Mouse (Mus musculus) kidney, embryonic 15.5 days (tissue): ENCODE data around the gene Polr3b. TPM values are rescaled to one million over a fixed set of nuclear protein-coding genes. Genes with fewer than 3 reads are reported as not detected.

Experiments used
- ATAC-seq: fragments of 200-750 bp; cut with Nextera tagmentation; replicated peaks from 2 replicates; pipeline ENCODE4 v1.8.0; 2017; ENCODE audit warnings: moderate TSS enrichment; ENCODE audit not compliant: low FRiP score
- H3K27ac ChIP-seq: fragments of 300-500 bp; sonication (generic); 2 replicates; pipeline ENCODE4 v1.5.1; 2015; ENCODE audit warnings: mild to moderate bottlenecking, inconsistent platforms
- H3K27me3 ChIP-seq: fragments of 300-500 bp; sonication (generic); 2 replicates; pipeline ENCODE4 v1.6.1; 2015; ENCODE audit warnings: inconsistent platforms
- H3K36me3 ChIP-seq: fragments of 300-500 bp; sonication (generic); 2 replicates; pipeline ENCODE4 v1.6.1; 2015; ENCODE audit warnings: inconsistent platforms
- H3K4me1 ChIP-seq: fragments of 300-500 bp; sonication (generic); 2 replicates; pipeline ENCODE4 v1.6.1; 2015; ENCODE audit warnings: inconsistent platforms
- H3K4me2 ChIP-seq: fragments of 300-500 bp; sonication (generic); 2 replicates; pipeline ENCODE4 v1.6.1; 2015; ENCODE audit warnings: moderate library complexity, mild to moderate bottlenecking, inconsistent platforms
- H3K4me3 ChIP-seq: fragments of 300-500 bp; sonication (generic); replicated peaks from 2 replicates; pipeline ENCODE4 v1.5.1; 2015; ENCODE audit warnings: mild to moderate bottlenecking, inconsistent platforms
- H3K9ac ChIP-seq: fragments of 300-500 bp; sonication (generic); 2 replicates; pipeline ENCODE4 v1.6.1; 2015; ENCODE audit warnings: mild to moderate bottlenecking, inconsistent platforms
- H3K9me3 ChIP-seq: fragments of 300-500 bp; sonication (generic); replicated peaks from 2 replicates; pipeline ENCODE4 v1.6.1; 2016; ENCODE audit warnings: inconsistent platforms
- WGBS: fragments of 180-500 bp; shearing (Covaris S2); methylation state at CpG from one replicate; pipeline ENCODE4 v1.1.7; 2015; ENCODE audit warnings: mixed read lengths; 5-methylcytosine and 5-hydroxymethylcytosine counted together
- polyA plus RNA-seq: library from polyadenylated mRNA; unstranded; fragments of >200 nt; fragmentation: Nextera tagmentation; extraction: Ambion mirVana; gene quantifications from 2 replicates; pipeline ENCODE4 v1.2.1, GENCODE M21; 2015

The Polr3b gene
- polyA plus RNA-seq, 1 experiment from 2014 or later: 18.5 TPM

DNA sequence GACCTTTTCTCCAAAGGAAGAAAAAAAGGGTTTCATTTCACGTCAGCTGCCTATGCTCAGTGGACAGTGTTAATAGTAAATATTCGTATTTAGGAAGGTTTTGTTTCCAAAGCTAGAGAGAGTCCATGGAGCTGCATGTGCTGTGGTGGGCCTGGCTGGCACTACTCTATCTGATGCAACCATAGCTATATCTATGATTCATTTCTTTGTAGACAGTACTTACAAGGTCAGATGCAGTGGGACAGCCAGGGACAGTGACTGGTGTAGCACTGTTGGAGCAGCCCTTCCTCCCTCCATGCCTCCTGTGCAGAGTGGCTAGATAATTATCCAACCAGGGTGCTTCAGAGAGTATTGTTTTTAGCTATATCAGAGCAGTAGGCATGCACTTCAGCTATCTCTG is 9.8 kb upstream of the Polr3b start:
- 72% methylated on average over 2 of the region's 2 CpGs for WGBS
- no peaks in the 10 kb centered on the region for H3K4me1 ChIP-seq
- H3K27ac ChIP-seq: no peak overlapping the region
- H3K9me3 ChIP-seq: no peaks in the 10 kb centered on the region
- no peaks in the 10 kb centered on the region for H3K27me3 ChIP-seq
- no peak for ATAC-seq
- H3K4me3 ChIP-seq: no peak overlapping the region
- H3K36me3 ChIP-seq: no peaks in the 10 kb centered on the region
- H3K9ac ChIP-seq: no peak overlapping the region
- H3K4me2 ChIP-seq: no peak overlapping the region

GRCm38 (mm10) chr10:84613366-84613765 is 8.7 kb upstream of the Polr3b start:
- Histone ChIP-seq H3K9me3 (no peaks in the 10 kb centered on the region), H3K36me3 (no peaks in the 10 kb centered on the region), H3K4me3 (no peak overlapping the region), H3K27ac (no peak overlapping the region), H3K9ac (no peak overlapping the region), H3K4me2 (no peak overlapping the region), H3K27me3 (no peaks in the 10 kb centered on the region), H3K4me1 (no peaks in the 10 kb centered on the region)
- no peak for ATAC-seq
- whole genome bisulfite sequencing: 88% methylated on average over 8 of the region's 8 CpGs

DNA sequence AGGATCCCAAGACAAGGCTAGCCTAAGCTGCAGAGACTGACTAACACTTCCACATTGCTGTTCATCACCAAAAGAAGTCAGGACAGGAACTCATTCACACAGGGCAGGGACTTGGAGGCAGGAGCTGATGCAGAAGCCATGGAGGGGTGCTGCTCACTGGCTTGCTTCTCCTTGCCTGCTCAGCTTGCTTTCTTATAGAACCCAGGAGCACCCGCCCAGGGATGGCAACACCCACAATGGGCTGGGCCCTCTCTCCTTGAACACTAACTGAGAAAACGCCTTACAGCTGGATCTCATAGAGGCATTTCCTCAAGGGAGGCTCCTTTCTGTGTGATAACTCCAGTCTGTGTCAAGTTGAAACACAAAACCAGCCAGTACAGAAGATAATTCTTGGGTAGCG is 7.0 kb upstream of the Polr3b start:
- Histone ChIP-seq H3K27ac (no peak overlapping the region), H3K4me1 (no peaks in the 10 kb centered on the region), H3K4me3 (no peak overlapping the region), H3K9me3 (no peaks in the 10 kb centered on the region), H3K27me3 (no peaks in the 10 kb centered on the region), H3K36me3 (no peaks in the 10 kb centered on the region), H3K9ac (no peak overlapping the region), H3K4me2 (no peak overlapping the region)
- ATAC-seq: no peak
- 76% methylated on average over 3 of the region's 3 CpGs for WGBS

- H3K27ac ChIP-seq: no peak overlapping the region
- no peak overlapping the region for H3K4me2 ChIP-seq
- no peak overlapping the region for H3K4me3 ChIP-seq
- H3K36me3 ChIP-seq: peaks cover 63% of the 10 kb centered on the region
- H3K9me3 ChIP-seq: no peaks in the 10 kb centered on the region
- ATAC-seq: no peak
- no peaks in the 10 kb centered on the region for H3K27me3 ChIP-seq
- WGBS: 64% methylated on average over 5 of the region's 5 CpGs
- H3K4me1 ChIP-seq: no peaks in the 10 kb centered on the region
- no peak overlapping the region for H3K9ac ChIP-seq
These were observed 9.1 kb downstream of the Polr3b start for GRCm38 (mm10) chr10:84631182-84631581.

DNA sequence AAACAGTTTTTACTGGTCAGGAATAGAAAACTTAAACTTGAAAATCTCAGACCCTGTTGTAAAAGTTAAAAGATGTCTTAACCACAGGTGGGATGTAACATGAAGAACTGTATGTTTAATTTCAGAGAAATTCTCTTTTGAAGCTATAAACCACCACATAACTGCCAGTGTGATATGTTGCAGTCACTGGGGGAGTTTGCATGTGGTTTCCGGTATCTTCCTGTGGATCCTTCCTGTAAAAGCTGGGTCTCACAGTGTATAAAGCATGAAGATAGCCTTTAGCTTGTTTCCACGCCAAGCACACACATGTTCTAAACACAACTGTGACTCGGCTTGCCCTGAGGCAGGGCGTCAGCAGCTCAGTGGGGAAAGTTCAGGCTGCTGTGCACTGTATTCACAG is 9.9 kb downstream of the Polr3b start:
- Histone ChIP-seq H3K4me2 (no peak overlapping the region), H3K4me1 (no peaks in the 10 kb centered on the region), H3K27ac (no peak overlapping the region), H3K27me3 (no peaks in the 10 kb centered on the region), H3K9me3 (no peaks in the 10 kb centered on the region), H3K9ac (no peak overlapping the region), H3K4me3 (no peak overlapping the region), H3K36me3 (peaks cover 71% of the 10 kb centered on the region)
- ATAC-seq: no peak
- 89% methylated on average over 4 of the region's 4 CpGs for WGBS

DNA sequence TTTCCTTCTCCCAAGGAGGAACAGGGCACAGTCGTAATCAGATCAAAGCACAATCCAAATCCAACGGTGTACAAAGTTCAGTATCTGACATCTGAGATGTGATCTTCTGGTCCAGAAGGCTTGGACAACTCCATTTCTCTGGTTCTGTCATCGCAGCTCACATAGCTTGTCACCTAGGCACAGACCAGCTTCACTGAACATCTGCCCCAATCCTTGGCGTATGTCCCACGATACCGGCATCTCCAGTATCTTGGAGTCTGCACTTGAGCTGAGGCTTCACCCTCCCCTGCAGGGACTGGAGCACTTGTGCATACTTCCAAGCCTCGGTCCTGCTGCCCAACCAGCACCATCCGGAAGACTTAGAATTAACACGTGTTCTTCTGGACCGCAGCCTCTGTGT is 14.6 kb downstream of the Polr3b start:
- no peak overlapping the region for H3K27ac ChIP-seq
- H3K36me3 ChIP-seq: peaks cover 72% of the 10 kb centered on the region
- ATAC-seq: no peak
- H3K4me3 ChIP-seq: no peak overlapping the region
- WGBS: 91% methylated on average over 10 of the region's 10 CpGs
- no peak overlapping the region for H3K9ac ChIP-seq
- H3K4me1 ChIP-seq: no peaks in the 10 kb centered on the region
- H3K27me3 ChIP-seq: no peaks in the 10 kb centered on the region
- H3K4me2 ChIP-seq: no peak overlapping the region
- H3K9me3 ChIP-seq: no peaks in the 10 kb centered on the region

- no peak overlapping the region for H3K9ac ChIP-seq
- H3K9me3 ChIP-seq: no peaks in the 10 kb centered on the region
- no peaks in the 10 kb centered on the region for H3K27me3 ChIP-seq
- no peak overlapping the region for H3K4me2 ChIP-seq
- no peak overlapping the region for H3K27ac ChIP-seq
- peaks cover 67% of the 10 kb centered on the region for H3K36me3 ChIP-seq
- no peak for ATAC-seq
- no peaks in the 10 kb centered on the region for H3K4me1 ChIP-seq
- H3K4me3 ChIP-seq: no peak overlapping the region
- WGBS: 88% methylated on average over 4 of the region's 4 CpGs
These were observed 16.3 kb downstream of the Polr3b start for GRCm38 (mm10) chr10:84638382-84638781.

DNA sequence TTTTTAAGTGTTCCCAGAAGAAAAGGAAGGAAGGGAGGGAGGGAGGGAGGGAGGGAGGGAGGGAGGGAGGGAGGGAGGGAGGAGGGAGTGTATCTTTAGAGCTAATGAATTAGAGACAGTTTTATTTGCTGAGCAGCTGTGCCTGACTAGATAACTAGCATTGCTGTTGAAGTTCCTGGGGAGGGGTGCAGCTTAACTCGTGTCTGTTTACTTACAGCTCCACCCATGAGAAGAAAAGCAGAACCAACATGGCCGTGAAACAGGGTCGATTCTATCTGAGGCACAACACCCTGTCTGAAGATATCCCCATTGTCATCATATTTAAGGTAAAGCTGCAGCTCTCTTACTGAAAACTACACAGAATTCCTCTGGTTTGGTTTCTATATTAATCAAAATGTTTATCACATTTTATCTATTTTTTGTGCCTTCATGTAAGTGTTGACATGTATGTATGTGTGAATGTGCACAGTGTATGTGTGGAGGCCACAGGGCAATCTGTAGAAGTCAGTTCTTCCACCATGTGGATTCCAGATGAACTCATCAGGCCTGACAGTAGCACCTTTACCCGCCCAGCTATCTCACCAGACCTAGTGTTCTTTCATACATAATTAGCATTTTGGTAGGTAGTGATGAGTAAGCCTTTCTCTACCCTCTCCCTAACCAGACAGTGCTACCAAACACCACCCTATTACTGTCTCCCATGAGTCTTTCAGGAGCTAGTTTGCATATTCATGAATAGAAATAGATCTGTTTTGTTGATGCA is 17.6 kb downstream of the Polr3b start:
- Histone ChIP-seq H3K27ac (no peak overlapping the region), H3K9me3 (no peaks in the 10 kb centered on the region), H3K27me3 (no peaks in the 10 kb centered on the region), H3K36me3 (peaks cover 61% of the 10 kb centered on the region), H3K4me1 (no peaks in the 10 kb centered on the region), H3K4me3 (no peak overlapping the region), H3K4me2 (no peak overlapping the region), H3K9ac (no peak overlapping the region)
- no peak for ATAC-seq
- 63% methylated on average over 4 of the region's 4 CpGs for WGBS

DNA sequence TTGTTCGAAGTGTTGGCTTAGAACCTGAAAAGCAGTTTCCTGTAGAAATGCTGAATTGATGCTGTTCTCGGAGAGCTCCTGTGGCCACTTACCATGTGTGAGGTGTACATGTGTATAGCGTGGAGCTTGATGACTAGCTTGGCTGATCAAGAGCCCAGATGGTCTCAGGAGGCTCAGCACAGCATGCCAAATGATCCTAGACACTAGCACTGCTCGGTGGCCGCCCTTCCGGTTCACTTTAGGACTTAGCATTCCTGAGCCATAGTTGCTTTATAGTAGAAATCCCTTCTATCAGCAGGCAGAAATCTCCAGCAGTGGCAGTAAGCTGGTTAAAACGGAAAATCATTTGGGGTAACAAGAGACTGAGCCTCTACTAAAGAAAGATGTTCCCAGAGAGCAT is 18.8 kb downstream of the Polr3b start:
- H3K4me3 ChIP-seq: no peak overlapping the region
- no peak overlapping the region for H3K4me2 ChIP-seq
- H3K4me1 ChIP-seq: no peaks in the 10 kb centered on the region
- H3K27me3 ChIP-seq: no peaks in the 10 kb centered on the region
- H3K9ac ChIP-seq: no peak overlapping the region
- no peaks in the 10 kb centered on the region for H3K9me3 ChIP-seq
- H3K27ac ChIP-seq: no peak overlapping the region
- peaks cover 54% of the 10 kb centered on the region for H3K36me3 ChIP-seq
- no peak for ATAC-seq
- 83% methylated on average over 7 of the region's 7 CpGs for WGBS

DNA sequence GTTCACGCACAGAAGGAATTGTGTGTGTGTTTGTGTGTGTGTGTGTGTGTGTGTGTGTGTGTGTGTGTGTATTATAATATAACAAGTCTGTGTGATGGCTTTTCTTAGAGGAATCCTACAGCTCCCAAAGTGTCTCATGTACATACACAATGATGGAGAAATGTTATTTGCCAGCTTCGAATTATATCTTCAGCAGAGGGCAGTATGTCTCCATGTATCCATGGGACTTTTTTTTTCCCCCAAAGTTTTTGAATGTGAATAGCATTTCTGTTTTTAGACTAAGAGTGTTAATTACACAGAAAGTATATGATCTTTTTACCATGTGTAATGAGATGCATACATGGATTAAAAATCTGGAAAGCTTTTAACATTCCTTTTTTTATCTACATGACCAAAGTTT is 19.5 kb downstream of the Polr3b start:
- 79% methylated on average over 2 of the region's 2 CpGs for WGBS
- no peaks in the 10 kb centered on the region for H3K27me3 ChIP-seq
- H3K9ac ChIP-seq: no peak overlapping the region
- no peaks in the 10 kb centered on the region for H3K9me3 ChIP-seq
- peaks cover 51% of the 10 kb centered on the region for H3K36me3 ChIP-seq
- no peak for ATAC-seq
- H3K4me3 ChIP-seq: no peak overlapping the region
- H3K27ac ChIP-seq: no peak overlapping the region
- no peaks in the 10 kb centered on the region for H3K4me1 ChIP-seq
- H3K4me2 ChIP-seq: no peak overlapping the region

DNA sequence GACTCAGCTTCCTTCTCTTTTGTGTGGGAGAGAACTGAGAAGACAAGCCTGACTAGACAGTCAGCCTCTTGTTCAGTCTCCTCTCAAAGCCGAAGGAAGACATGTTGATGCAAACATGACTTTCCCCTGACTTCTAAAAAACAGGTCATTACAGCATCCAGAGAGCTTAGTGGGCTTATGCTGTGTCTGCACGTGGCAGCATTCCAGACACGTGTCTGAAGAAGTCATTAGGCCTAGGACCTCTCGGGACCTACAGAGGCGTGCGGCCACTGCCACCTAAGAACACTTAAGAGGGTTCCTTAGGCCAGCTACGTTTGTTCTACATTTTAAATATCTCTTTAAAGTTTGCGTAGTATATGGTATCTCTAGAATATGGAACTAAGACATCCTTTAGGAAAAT is 23.8 kb downstream of the Polr3b start:
- Histone ChIP-seq H3K9ac (no peak overlapping the region), H3K36me3 (peaks cover 41% of the 10 kb centered on the region), H3K4me2 (no peak overlapping the region), H3K9me3 (no peaks in the 10 kb centered on the region), H3K4me1 (no peaks in the 10 kb centered on the region), H3K4me3 (no peak overlapping the region), H3K27me3 (no peaks in the 10 kb centered on the region), H3K27ac (no peak overlapping the region)
- WGBS: 83% methylated on average over 8 of the region's 8 CpGs
- ATAC-seq: no peak

- H3K4me2 ChIP-seq: no peak overlapping the region
- no peaks in the 10 kb centered on the region for H3K9me3 ChIP-seq
- H3K27ac ChIP-seq: no peak overlapping the region
- H3K9ac ChIP-seq: no peak overlapping the region
- 87% methylated on average over 12 of the region's 12 CpGs for WGBS
- H3K36me3 ChIP-seq: peaks cover 43% of the 10 kb centered on the region
- ATAC-seq: no peak
- H3K27me3 ChIP-seq: no peaks in the 10 kb centered on the region
- H3K4me1 ChIP-seq: no peaks in the 10 kb centered on the region
- no peak overlapping the region for H3K4me3 ChIP-seq
These were observed 24.5 kb downstream of the Polr3b start for GRCm38 (mm10) chr10:84646506-84647102.

DNA sequence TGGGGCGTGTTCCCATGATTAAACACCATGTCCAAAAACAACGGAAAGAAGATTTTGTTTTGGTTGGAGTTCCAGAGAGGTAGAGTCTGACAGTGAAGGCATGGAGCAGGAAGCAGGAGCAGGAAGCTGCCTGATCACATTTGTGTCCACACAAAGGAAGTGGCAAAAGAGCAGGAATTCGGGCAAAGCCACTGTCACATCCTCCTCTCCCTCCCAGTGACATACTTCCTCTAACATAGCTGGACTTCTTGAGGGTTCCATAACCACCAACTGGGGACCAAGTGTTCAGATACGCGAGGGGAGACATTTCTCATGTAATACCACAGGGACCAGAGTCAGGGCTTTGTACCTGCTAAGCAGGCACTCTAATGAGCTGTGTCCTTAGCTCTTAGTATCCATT is 25.2 kb downstream of the Polr3b start:
- Histone ChIP-seq H3K4me1 (no peaks in the 10 kb centered on the region), H3K27ac (no peak overlapping the region), H3K4me2 (no peak overlapping the region), H3K27me3 (no peaks in the 10 kb centered on the region), H3K4me3 (no peak overlapping the region), H3K36me3 (peaks cover 46% of the 10 kb centered on the region), H3K9ac (no peak overlapping the region), H3K9me3 (no peaks in the 10 kb centered on the region)
- WGBS: 79% methylated on average over 5 of the region's 5 CpGs
- no peak for ATAC-seq
